Mouse (Mus musculus) left cerebral cortex, postnatal 25 days (tissue): ENCODE results near the gene Dnah12. TPM values are rescaled to one million over a fixed set of nuclear protein-coding genes. Genes with fewer than 3 reads are reported as not detected.
"Not testable (repeated sequence)": the region's sequence is repeated elsewhere in the genome, so short reads cannot be mapped to it uniquely, and the experiment has no call there.

Source experiments
- DNase-seq, 2 experiments: peaks; one replicate each; pipeline ENCODE4 v3.0.0; 2022; ENCODE audit warnings: low spot score in 2 of 2, mixed read lengths in 1 of 2
- intact Hi-C: fragments of 180-260 bp; cut with DNase I; formaldehyde crosslinking; loops from one replicate; pipeline ENCODE4 v1.15.1; 2025
- total RNA-seq, 2 experiments: library from RNA; stranded (reverse); gene quantifications; 2 replicates each; pipeline ENCODE4 v1.2.3; 2021

The Dnah12 gene
- total RNA-seq, 2 experiments from 2014 or later: 0.07 to 0.14 TPM

GRCm38 (mm10) chr14:26691363-26691762 is 1.7 kb upstream of the Dnah12 start:
- intact Hi-C loops: no loop called here
- no peak for DNase-seq

GRCm38 (mm10) chr14:26697912-26698311 is 4.8 kb downstream of the Dnah12 start:
- no peak for DNase-seq
- intact Hi-C loops: no loop called here

GRCm38 (mm10) chr14:26705246-26705645 is 12.2 kb downstream of the Dnah12 start:
- intact Hi-C loops, DNase-seq: not testable (repeated sequence)

- intact Hi-C loops, DNase-seq: not testable (repeated sequence)
Observed at GRCm38 (mm10) chr14:26719696-26720095, 26.6 kb downstream of the Dnah12 start.

GRCm38 (mm10) chr14:26724898-26725297 is 31.8 kb downstream of the Dnah12 start:
- intact Hi-C loops: no loop called here
- DNase-seq: no peak

GRCm38 (mm10) chr14:26758566-26758965 is 65.5 kb downstream of the Dnah12 start:
- intact Hi-C loops: no loop called here
- DNase-seq: no peak

- intact Hi-C loops: no loop called here
- no peak for DNase-seq
Observed at GRCm38 (mm10) chr14:26764827-26765226, 71.8 kb downstream of the Dnah12 start.

- intact Hi-C loops: no loop called here
- no peak for DNase-seq
Observed at GRCm38 (mm10) chr14:26768195-26768594, 75.1 kb downstream of the Dnah12 start.

- no peak for DNase-seq
Observed at GRCm38 (mm10) chr14:26773536-26773935, 80.5 kb downstream of the Dnah12 start.

GRCm38 (mm10) chr14:26783731-26784130 is 90.7 kb downstream of the Dnah12 start:
- DNase-seq: no peak
- intact Hi-C loops: no loop called here

More at GRCm38 (mm10) chr14:26773536-26773935, 80.5 kb downstream of the Dnah12 start:
- intact Hi-C loops: no loop called here

- intact Hi-C loops: no loop called here
- DNase-seq: peak in 1 of 2 experiments; percentile 42
Observed at GRCm38 (mm10) chr14:26785695-26786094, 92.6 kb downstream of the Dnah12 start.

GRCm38 (mm10) chr14:26794431-26794830 is 101.4 kb downstream of the Dnah12 start:
- intact Hi-C loops: no loop called here
- no peak for DNase-seq

GRCm38 (mm10) chr14:26798330-26798729 is 105.3 kb downstream of the Dnah12 start:
- intact Hi-C loops: no loop called here
- no peak for DNase-seq

- intact Hi-C loops: no loop called here
- no peak for DNase-seq
Observed at GRCm38 (mm10) chr14:26799286-26799685, 106.2 kb downstream of the Dnah12 start.

- intact Hi-C loops: no loop called here
- DNase-seq: no peak
Observed at GRCm38 (mm10) chr14:26805500-26805899, 112.4 kb downstream of the Dnah12 start.

- intact Hi-C loops: no loop called here
- no peak for DNase-seq
Observed at GRCm38 (mm10) chr14:26812734-26813133, 119.7 kb downstream of the Dnah12 start.

- intact Hi-C loops: no loop called here
- DNase-seq: no peak
Observed at GRCm38 (mm10) chr14:26813871-26814270, 120.8 kb downstream of the Dnah12 start.

- no peak for DNase-seq
- intact Hi-C loops: no loop called here
Observed at GRCm38 (mm10) chr14:26814908-26815307, 121.8 kb downstream of the Dnah12 start.

GRCm38 (mm10) chr14:26816785-26817184 is 123.7 kb downstream of the Dnah12 start:
- intact Hi-C loops: no loop called here

GRCm38 (mm10) chr14:26826020-26826419 is 132.9 kb downstream of the Dnah12 start:
- intact Hi-C loops: no loop called here
- DNase-seq: no peak

More at GRCm38 (mm10) chr14:26816785-26817184, 123.7 kb downstream of the Dnah12 start:
- no peak for DNase-seq

- no peak for DNase-seq
- intact Hi-C loops: no loop called here
Observed at GRCm38 (mm10) chr14:26853053-26853452, 160.0 kb downstream of the Dnah12 start.

- intact Hi-C loops: no loop called here
- DNase-seq: no peak
Observed at GRCm38 (mm10) chr14:26854066-26854465, 161.0 kb downstream of the Dnah12 start.
